Mouse (Mus musculus): ENCODE data around the gene Wfdc2. TPM values are rescaled to one million over a fixed set of nuclear protein-coding genes. Genes with fewer than 3 reads are reported as not detected.

The Wfdc2 gene
- total RNA-seq, 4 experiments from 2014 or later: 0.55 to 1.1 (median 0.84) TPM

Other genes starting within 250 kb of the Wfdc2 start
- not detected for gene Svs6, start 245.7 kb upstream of the Wfdc2 start, total RNA-seq (2022)
- gene Svs5, start 229.7 kb upstream of the Wfdc2 start, total RNA-seq (2022): not detected
- gene Slpi, start 173.3 kb upstream of the Wfdc2 start, total RNA-seq (2022): 1 to 10 TPM in 3 of 4 experiments, not detected in 1; 1.2 to 1.5 (median 1.2) TPM
- under 1 TPM; 0.34 to 0.67 (median 0.42) TPM for gene Rbpjl, start 159.3 kb upstream of the Wfdc2 start, total RNA-seq (2022)
- gene Matn4, start 157.3 kb upstream of the Wfdc2 start, total RNA-seq (2022): 10 to 100 TPM; 11.1 to 12.6 (median 11.9) TPM
- gene Sdc4, start 118.5 kb upstream of the Wfdc2 start, total RNA-seq (2022): 100 to 1,000 TPM; 109 to 165 (median 131) TPM
- gene Sys1, start 105.4 kb upstream of the Wfdc2 start, total RNA-seq (2022): 10 to 100 TPM; 40.4 to 45.8 (median 44.8) TPM
- 10 to 100 TPM in 1 of 4 experiments, 1 to 10 TPM in 2, not detected in 1; 8.4 to 15.8 (median 9.9) TPM for gene Gm20458, start 101.4 kb upstream of the Wfdc2 start, total RNA-seq (2022)
- not detected for gene Trp53tg5, start 88.7 kb upstream of the Wfdc2 start, total RNA-seq (2022)
- 100 to 1,000 TPM; 109 to 163 (median 138) TPM for gene Dbndd2, start 76.3 kb upstream of the Wfdc2 start, total RNA-seq (2022)
- gene Pigt, start 64.9 kb upstream of the Wfdc2 start, total RNA-seq (2022): 10 to 100 TPM; 75.4 to 90.5 (median 81.6) TPM
- not detected for gene Spint3, start 11.0 kb downstream of the Wfdc2 start, total RNA-seq (2022)
- gene Wfdc6a, start 23.0 kb downstream of the Wfdc2 start, total RNA-seq (2022): not detected
- not detected for gene Eppin, start 31.2 kb downstream of the Wfdc2 start, total RNA-seq (2022)
- gene Wfdc6b, start 51.1 kb downstream of the Wfdc2 start, total RNA-seq (2022): not detected
- not detected for gene Wfdc8, start 51.2 kb downstream of the Wfdc2 start, total RNA-seq (2022)
- gene Wfdc16, start 76.4 kb downstream of the Wfdc2 start, total RNA-seq (2022): not detected
- not detected for gene Wfdc10, start 93.6 kb downstream of the Wfdc2 start, total RNA-seq (2022)
- not detected for gene Wfdc9, start 94.2 kb downstream of the Wfdc2 start, total RNA-seq (2022)
- gene Wfdc11, start 111.7 kb downstream of the Wfdc2 start, total RNA-seq (2022): not detected
- not detected for gene Wfdc13, start 122.7 kb downstream of the Wfdc2 start, total RNA-seq (2022)
- not detected for gene Spint4, start 136.1 kb downstream of the Wfdc2 start, total RNA-seq (2022)
- not detected for gene Spint5, start 152.9 kb downstream of the Wfdc2 start, total RNA-seq (2022)
- 1 to 10 TPM in 3 of 4 experiments, under 1 TPM in 1; 0.99 to 2.4 (median 1.8) TPM for gene Wfdc3, start 183.5 kb downstream of the Wfdc2 start, total RNA-seq (2022)
- gene Dnttip1, start 183.6 kb downstream of the Wfdc2 start, total RNA-seq (2022): 10 to 100 TPM; 32.6 to 36.7 (median 35.3) TPM
- gene Ube2c, start 207.5 kb downstream of the Wfdc2 start, total RNA-seq (2022): under 1 TPM in 3 of 4 experiments, not detected in 1; 0.33 to 0.81 (median 0.48) TPM
- 1 to 10 TPM in 1 of 4 experiments, not detected in 3; 1.4 TPM for gene Tnnc2, start 217.6 kb downstream of the Wfdc2 start, total RNA-seq (2022)
- 10 to 100 TPM; 33.0 to 44.9 (median 39.9) TPM for gene Snx21, start 223.4 kb downstream of the Wfdc2 start, total RNA-seq (2022)
- gene Acot8, start 242.5 kb downstream of the Wfdc2 start, total RNA-seq (2022): 10 to 100 TPM; 25.1 to 34.0 (median 27.7) TPM
- gene Zswim3, start 242.7 kb downstream of the Wfdc2 start, total RNA-seq (2022): 10 to 100 TPM in 1 of 4 experiments, 1 to 10 TPM in 3; 8.3 to 10.2 (median 9.5) TPM

Data from layer of hippocampus, adult 8-10 months (tissue).